Mouse (Mus musculus) T-helper 17 cell (primary cell): Measurements from ENCODE around the gene Cars2.

Experiments
- in situ Hi-C, 2 experiments: fragments of 300-600 bp; cut with MboI, MseI; formaldehyde crosslinking; loops; 1 replicate in 1 of 2; 2 replicates in 1 of 2; pipeline ENCODE4 v1.15.1; 2025; ENCODE audit warnings: high pct_unique_total_duplicates in 2 of 2

Cars2 gene

GRCm38 (mm10) chr8:11477811-11478761 is 72.5 kb downstream of the Cars2 start, which contains the start of gene Rab20:
TSS of gene Rab20 (minus strand) at chr8:11478710.
- in situ Hi-C loops: no loop called here

DNA sequence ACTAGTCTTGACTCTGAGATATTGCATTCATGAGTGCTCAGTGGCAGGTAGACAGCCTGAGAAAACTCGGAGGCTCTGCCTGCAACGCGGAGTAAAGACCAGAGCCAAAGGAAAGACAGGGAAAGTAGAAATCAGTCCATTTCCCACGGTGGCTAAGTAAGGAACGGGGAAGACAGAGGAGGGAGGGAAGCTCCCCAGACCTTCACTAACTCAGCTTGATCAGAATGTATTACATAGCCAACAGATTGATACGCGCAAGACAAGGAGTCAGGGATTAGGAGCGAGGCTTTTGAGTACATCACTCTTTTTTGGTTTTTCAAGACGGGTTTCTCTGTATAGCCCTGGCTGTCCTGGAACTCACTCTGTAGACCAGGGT is 73.4 kb downstream of the Cars2 start:
- in situ Hi-C loops: no loop called here

DNA sequence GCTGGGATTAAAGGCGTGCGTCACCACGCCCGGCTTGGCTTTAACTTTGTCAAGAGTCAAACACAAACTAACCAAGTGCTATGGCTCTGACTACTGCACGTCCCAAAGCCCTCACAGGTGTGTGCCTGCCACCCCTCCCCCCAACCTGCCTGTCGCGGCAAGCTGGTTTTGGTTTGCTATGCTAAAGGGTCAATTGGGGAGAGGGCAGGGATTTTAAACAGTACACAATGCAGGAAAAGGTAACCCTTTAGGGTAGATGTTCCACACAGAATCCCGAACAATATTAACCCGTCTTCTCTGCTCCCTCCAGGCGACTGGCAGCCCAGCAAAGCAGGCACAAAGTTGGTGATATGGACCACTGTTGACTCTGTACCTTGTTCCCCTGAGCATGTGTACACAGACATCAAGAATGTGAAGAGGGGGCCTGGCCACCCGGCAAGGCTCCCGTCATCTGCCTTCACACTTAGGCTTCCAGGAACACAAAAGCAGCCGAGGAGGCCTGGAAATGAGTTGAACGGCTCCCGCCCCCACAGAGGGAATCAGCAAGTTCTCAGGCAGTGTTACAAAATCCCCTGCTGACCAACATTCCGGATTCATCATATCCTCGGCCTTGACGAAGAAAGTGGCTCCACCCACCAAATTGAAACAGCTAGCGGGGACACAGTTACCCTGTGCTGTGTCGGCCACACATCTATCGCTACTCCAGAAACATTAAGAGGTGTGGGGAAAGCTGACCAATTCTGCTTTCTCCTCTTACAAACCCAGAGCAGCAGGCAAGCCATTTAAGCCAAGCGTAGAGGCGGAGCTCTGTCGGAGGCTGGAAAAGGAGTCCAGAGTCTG is 74.0 kb downstream of the Cars2 start:
- in situ Hi-C loops: no loop called here

GRCm38 (mm10) chr8:11475876-11476275 is 74.7 kb downstream of the Cars2 start:
- in situ Hi-C loops: no loop called here

- in situ Hi-C loops: no loop called here
Observed at GRCm38 (mm10) chr8:11475397-11475796, 75.2 kb downstream of the Cars2 start.

DNA sequence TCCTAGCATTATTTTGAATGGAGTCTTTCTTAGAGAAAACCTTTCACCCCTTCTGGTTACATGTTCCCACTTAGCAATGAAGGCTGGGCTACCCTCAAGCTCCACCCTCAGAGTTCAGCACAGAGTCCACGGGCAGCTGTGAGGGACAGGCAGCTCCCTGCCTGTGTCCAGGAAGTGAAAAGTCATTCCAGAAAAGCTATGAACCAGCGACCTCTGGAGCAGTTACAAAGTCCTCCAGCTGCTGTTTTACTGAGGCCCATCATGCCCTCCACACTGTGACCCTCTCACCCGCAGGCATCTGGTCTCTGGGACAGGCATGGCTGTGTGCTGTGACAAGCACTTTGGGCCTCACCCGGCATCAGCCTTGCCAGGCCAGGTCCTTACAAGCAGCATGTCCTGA is 77.5 kb downstream of the Cars2 start:
- in situ Hi-C loops: loop anchor here in 1 of 2 experiments (5.0 kb wide), 1 partner anchor 1496 kb away; the partner anchor contains the start of genes Abhd13 and Lig4

- in situ Hi-C loops: loop anchor here in 1 of 2 experiments (5.0 kb wide), 1 partner anchor 1494 kb away; the partner anchor contains the start of genes Abhd13 and Lig4
Observed at GRCm38 (mm10) chr8:11471309-11471708, 79.3 kb downstream of the Cars2 start.

- in situ Hi-C loops: loop anchor here in 1 of 2 experiments (5.0 kb wide), 1 partner anchor 1493 kb away; the partner anchor contains the start of genes Abhd13 and Lig4
Observed at GRCm38 (mm10) chr8:11470694-11471093, 79.9 kb downstream of the Cars2 start.

DNA sequence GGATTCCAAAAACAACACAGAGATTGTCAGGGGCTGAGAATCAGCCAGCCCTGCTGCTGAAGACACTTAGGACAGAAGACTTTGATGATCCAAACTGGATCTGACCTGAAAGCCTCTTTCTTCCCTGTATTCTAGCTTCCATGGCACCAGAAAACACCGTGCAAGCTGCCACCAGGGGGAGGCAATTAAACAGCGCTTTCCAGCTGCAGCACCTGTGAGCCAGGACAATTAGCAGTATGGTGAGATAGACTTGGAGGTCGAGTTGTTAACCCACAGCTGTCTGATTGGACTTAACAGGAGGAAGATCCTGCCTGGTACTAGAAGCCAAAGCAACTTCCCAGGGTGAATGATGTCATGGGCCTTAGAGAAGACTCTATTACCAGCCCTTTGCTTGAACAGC is 81.5 kb downstream of the Cars2 start:
- in situ Hi-C loops: loop anchor here in 1 of 2 experiments (10.0 kb wide), 1 partner anchor 1736 kb away; the partner anchor contains the start of gene Grtp1

DNA sequence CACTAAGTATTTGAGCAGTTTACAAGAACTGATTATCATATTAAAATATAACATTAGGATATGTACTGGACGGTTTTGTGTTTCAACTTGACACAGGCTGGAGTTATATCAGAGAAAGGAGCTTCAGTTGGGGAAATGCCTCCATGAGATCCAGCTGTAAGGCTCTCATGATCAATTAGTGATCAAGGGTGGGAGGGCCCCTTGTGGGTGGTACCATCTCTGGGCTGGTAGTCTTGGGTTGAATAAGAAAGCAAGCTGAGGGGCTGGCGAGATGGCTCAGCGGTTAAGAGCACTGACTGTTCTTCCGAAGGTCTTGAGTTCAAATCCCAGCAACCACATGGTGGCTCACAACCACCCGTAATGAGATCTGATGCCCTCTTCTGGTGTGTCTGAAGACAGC is 84.1 kb downstream of the Cars2 start:
- in situ Hi-C loops: loop anchor here in 1 of 2 experiments (10.0 kb wide), 1 partner anchor 1738 kb away; the partner anchor contains the start of gene Grtp1

GRCm38 (mm10) chr8:11465619-11466018 is 85.0 kb downstream of the Cars2 start:
- in situ Hi-C loops: loop anchor here in 1 of 2 experiments (10.0 kb wide), 1 partner anchor 1739 kb away; the partner anchor contains the start of gene Grtp1

GRCm38 (mm10) chr8:11464707-11464964 is 85.9 kb downstream of the Cars2 start:
- in situ Hi-C loops: loop anchor here in 1 of 2 experiments (10.0 kb wide), 1 partner anchor 1740 kb away; the partner anchor contains the start of gene Grtp1
